Mouse (Mus musculus) liver, adult 2 months (tissue): ENCODE results near the gene Prss21.

ENCODE experiments used
- CTCF ChIP-seq: fragments of 200-500 bp; IDR thresholded peaks from 2 replicates; pipeline ENCODE4 v1.5.1; 2011; ENCODE audit warnings: low read depth, low read length, control low read depth
- POLR2A ChIP-seq: fragments of 200-500 bp; IDR thresholded peaks from 2 replicates; pipeline ENCODE4 v1.6.1; 2011; ENCODE audit warnings: low read length, control low read depth; ENCODE audit not compliant: insufficient read depth; ENCODE audit errors: extremely low read depth

DNA sequence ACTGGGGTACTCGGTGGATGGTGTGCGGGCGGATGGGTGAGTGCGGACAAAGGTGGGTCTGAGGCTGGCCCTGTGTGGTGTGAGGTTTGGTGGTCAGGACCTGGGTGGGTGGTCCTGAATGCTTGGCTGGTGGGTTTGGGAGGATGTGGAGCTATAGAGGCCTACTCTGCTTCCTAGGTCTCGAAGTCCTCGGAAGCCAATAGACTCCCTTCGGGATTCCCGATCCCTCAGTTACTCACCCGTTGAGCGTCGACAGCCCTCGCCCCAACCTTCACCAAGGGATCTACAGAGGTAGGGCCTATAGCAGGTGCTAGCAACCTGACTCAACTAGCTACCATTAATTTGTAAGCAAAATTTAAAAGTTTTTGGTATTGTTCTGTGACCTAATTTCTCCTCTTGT lies 44.2 kb upstream of the Prss21 start:
- no peak for TF ChIP-seq CTCF
- TF ChIP-seq POLR2A, result no peak
